Mouse (Mus musculus) erythroblast, adult 5-6 weeks (primary cell): Measurements from ENCODE around the gene Trio. TPM values are rescaled to one million over a fixed set of nuclear protein-coding genes. Genes with fewer than 3 reads are reported as not detected.
"Not testable (repeated sequence)": the region's sequence is repeated elsewhere in the genome, so short reads cannot be mapped to it uniquely, and the experiment has no call there.

Experiments used
- ATAC-seq: replicated peaks from 2 replicates; pipeline ENCODE4 v1.8.0; 2016; ENCODE audit warnings: moderate number of reproducible peaks, mild to moderate bottlenecking, moderate TSS enrichment, inconsistent platforms; ENCODE audit not compliant: poor library complexity, low FRiP score, severe bottlenecking
- total RNA-seq, 2 experiments: library from RNA; stranded (forward) in 1 of 2; stranded (reverse) in 1 of 2; fragments of 150-400 nt in 1 of 2; fragments of 200-764, 138-1000 nt in 1 of 2; gene quantifications; 2 replicates each; pipeline versions ENCODE4 v1.2.3 to v1.2.4; 2015 to 2017; ENCODE audit warnings: low replicate concordance in 2 of 2

Gene Trio
- total RNA-seq, 2 experiments from 2014 or later = 6.2 to 18.1 TPM

DNA sequence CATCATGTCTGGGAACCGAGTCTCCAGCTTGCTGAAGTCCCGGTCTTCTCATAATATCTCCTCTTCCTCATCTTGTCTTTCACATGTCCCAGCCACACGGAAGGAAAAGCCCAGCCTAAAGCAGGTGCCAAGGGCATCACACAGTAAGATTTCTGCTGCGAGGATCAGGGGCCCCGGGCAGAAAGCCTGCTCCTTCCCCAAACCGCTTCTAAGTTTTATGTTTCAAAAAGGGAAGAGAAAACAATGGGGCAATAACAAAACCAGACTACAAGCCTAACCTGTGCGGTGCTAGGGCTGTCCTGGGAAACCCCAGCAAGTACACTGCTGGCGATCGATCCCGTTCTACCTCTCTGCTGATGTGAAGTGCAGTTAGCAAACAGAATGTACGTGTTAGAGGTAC is 162.7 kb downstream of the Trio start:
- ATAC-seq = no peak

DNA sequence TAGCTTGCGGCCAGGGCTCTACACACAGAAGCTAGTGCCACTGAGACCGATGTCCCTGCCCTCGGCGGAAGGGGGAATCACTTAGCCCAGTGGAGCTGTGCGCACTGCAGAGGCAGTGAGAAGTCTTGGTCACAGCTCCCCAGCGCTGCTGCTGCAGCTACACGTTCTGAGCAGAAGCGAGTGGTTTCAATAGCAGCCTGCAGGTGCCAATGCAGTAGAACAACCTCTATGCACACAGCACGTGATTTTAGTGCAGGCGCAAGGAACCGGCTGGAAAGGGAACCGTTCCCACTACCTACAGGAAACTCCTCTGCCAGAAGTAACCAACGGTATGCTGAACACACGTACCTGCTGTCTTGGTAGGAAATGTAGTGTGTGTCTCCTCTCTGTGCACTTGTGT is 165.2 kb downstream of the Trio start:
- ATAC-seq = no peak

DNA sequence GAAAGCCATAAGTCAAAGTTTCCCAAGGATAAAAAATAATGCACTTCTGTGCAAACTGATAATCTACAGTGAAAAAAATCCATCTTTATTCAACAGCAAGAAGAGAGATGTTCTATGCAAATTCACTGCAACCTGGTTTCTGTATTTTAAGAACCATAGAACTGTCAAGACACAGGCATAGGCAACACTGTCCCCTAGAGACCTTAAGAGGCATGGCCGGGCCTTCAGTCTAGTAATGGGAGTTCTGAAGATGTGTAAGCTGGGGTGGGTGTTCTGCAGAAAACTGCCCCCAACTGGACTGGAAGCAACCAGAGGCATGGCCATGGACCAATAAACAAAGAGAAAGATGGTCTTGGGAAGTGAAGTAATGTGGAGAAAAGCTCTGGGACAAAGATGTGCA is 166.1 kb downstream of the Trio start:
- no peak for ATAC-seq

DNA sequence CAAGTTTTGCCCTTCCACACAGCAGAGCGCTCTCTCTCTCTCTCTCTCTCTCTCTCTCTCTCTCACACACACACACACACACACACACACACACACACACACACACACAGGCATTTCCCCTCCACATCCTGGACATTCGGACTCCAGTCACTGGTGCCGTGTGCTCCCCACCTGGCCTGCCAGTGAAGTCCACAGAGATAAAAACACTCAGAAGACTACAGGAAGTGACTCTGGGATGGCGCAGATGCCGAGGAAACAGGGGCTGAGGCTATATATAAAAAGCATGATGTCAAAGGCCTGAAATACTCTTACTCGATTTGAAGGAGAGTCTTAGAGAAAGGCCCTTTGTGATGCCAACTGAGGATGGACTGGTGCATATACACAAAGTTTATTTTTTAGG is 166.5 kb downstream of the Trio start:
- ATAC-seq = no peak

DNA sequence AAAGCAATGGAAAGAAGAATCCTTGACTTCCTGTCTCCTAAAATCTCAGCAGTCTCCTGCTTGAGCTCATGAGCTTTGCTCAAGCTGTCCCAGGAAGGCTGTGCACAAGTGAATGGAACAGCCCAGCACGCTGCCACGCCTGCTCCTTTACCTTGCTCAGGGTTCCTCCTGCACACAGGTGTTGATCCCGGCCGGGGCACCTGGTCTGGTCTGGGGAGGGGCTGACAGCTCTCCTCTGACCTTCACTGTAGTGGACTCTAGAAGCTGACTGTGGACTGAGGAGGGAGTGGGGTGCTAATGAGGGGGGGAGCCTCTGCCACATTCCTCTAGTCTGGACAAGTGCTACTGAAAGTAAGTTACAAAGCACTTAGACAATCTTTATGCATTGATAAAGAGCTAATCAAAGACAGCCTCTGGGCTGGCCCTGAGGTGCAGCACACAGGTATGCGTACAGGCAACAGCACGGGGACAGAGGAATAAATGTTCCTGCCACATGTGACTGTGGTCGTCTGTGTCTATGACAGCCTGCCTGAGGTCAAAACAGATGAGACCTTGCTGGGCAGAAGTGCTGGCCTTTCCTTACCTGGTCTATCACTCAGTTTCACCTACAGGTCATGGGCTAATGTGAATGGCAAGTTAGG is 167.3 kb downstream of the Trio start:
- no peak for ATAC-seq

DNA sequence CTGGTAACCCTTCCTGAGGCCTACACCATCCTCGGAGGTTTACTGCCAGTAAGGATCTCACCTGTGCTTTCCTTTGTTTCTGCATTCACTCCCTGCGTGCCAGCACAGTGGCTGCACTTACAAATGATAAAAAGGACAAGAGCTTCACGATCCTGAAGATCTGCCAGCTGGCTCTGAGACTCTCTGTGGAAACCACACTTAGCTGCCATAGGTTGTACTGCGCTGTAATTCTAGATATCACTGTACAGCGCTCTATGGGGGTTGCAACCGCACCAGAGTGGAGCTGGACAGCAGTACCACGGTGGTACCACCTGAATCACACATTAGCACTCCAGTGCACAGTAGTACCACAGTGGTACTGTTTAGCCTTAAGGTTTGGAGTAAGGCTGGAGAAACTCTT is 168.4 kb downstream of the Trio start:
- ATAC-seq = no peak

DNA sequence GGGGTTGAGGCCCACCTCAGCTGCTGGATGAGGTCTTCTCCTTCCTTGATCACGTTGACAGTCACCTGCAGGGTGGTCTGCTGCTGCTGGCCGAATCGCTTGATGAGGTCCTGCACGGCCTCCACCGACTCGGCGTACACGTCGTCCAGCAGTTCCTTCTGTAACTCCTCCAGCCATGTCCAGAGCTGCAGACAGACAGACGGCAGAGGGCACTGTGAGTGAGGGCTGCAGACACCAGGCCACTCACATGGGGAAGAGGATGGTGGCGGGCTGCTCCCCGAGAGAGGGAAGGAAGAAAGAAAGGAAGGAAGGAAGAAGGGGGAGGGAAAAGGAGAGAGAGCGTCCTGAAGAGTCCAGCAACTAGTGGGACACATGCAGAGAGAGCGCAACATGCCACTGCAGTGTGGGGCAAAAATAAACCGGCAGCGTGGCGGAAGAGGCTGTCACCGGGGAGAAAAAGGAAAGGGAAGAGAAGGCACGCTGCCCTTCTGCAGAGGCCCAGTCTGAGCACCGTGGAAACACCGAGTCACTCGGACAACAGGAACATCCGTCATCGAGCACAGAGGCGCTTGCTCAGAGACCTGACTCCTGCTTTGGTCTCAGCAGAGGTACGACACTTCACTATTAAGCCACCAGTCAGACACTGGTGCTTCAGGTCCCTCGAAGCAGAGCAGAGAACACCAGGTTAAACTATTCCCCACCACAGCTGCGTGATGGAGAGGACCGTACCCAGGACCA is 169.4 kb downstream of the Trio start:
- ATAC-seq = 0 out of 2 replicates have a peak, but pooled peaks have one; percentile 47

DNA sequence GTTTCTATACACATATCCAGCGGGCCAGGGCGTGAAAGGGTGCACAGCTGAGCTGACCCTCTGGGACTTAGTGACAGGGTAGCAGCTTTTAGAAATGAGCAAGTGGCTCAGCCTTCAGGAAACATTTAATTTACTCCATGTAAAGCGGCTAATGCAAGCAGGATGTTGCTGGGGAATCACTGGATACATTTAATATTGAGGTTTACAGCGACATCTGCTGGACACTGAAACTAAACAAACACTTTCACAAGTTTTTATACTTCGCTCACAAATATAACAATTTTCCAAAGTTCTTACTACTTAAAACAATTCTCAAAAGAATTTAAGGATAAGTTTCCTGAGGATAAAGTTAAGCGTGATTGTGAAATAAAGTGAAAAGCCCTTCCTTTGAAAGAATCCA is 174.3 kb downstream of the Trio start:
- no peak for ATAC-seq

DNA sequence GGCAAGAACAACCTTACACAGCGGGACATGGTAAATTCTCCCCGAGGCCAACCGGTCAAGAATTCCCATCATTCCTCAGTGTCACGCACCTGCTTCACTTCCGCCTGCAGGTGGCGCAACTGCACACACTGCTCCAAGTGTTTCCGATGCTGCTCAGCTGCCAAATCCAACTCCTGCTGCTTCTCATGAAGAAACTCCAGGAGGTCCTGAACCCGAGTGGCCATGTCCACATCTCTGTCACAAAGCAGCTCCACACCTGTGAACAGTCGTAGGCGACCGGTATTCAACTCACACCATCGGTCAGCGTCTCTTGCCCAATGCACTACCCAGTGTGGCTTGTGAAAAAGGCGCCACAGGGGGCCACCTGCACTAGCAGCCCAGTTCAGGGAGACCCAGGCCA is 174.7 kb downstream of the Trio start:
- ATAC-seq = 0 out of 2 replicates have a peak, but pooled peaks have one; percentile 17

DNA sequence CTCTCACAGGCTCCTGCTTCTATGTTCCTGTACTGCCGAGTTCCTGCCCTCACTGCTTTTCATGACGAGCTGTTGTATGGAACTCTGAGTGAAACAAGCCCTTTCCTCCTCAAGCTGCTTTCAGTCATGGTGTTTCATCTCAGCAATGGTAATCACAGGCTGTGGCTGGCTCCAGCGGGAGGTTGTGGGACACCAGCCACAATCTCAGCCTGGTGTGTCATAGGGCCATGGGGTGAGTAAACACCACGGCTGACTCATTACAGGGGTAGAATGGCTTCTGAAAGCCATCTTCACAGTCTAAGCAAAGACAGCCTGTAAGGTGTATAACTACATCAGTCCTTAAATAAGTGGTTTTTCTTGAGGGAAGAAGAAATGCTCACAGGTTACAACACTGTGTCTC is 175.7 kb downstream of the Trio start:
- no peak for ATAC-seq

DNA sequence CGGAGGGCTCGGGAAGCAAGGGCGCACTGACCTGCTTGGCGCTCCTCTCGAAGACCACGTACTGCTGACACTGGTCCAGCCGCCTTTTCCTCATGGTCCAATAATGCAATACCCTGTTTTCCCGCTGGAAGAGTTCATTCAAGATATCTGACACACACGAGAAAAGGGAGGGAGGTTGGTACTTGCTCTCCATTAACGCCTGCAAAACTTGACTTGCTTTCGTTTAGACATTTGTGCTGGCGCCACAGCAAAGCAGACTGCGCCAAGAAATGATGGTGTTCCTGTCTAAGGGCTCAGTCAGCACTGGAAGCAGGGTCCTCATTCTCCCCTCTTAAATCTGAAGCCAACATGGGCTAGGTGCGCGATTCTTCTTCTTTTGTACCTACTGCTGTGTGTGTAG is 184.0 kb downstream of the Trio start:
- no peak for ATAC-seq

DNA sequence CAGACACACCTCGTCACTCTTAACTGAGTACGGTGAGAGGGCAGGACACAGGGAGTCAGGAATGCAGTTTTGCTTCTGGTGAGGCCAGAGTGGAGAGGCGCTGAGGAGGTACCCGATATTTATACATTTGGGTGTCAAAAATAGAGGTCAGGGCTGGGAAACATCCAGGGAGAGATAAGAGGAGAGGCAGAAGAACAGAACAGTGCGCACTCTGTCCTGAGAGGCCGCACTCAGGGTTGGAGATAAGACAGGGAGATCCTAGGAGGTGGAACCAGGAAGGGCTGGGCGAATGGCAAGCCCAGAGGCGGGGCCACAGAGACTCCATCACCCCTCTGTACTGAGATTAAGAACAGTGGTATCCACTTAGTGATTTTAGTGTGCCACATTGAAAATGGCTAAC is 185.1 kb downstream of the Trio start:
- no peak for ATAC-seq

DNA sequence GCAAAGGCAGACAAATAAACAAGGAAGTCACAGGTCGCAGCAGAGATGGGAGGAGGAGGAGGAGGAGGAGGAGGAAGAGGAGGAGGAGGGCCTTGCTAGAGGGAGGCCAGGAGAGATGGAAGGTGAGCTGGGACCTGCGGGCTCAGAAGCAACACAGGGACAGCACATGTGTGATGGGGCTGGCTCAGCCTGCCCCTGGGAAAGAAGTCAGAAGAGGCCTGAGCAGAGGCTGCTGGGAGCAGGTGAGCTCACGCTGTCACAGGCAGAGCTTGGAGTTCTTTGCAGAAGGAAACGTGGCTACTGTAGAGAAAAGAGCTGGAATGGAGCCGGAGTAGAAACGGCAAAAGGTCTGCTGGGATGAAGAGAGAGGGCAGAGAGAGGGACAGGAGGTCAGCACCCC is 185.5 kb downstream of the Trio start:
- no peak for ATAC-seq

DNA sequence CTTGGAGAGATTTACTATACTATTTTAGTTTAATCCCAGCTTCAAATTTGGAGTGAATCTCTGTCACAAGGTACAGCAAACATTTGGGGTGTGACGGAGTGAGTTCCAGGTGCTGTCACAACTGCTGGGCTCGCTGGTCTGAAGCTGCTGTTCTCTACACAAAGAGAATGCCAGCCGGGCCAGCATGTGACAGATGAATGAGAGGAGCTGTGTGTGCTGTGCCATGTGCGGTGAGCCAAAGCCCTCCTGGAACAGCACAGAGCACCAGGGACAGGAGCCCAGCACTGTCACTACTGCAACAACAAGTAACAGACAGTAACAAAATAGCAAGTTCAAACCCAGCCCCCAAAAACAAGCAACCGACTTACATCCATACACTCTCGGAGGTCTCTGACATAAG is 194.0 kb downstream of the Trio start:
- no peak for ATAC-seq

DNA sequence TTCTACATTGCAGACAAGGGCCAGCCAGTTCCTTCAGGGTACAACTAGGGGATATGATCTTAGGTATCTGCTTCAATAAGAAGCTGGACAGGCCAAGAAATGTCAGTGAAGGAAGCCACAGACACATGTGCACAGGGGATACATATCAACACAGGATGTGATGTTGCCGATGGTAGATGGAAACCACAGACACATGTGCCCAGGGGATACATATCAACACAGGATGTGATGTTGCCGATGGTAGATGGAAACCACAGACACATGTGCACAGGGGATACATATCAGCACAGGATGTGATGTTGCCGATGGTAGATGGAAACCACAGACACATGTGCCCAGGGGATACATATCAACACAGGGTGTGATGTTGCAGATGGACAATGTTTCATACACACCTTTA is 197.8 kb downstream of the Trio start:
- ATAC-seq = not testable (repeated sequence)

DNA sequence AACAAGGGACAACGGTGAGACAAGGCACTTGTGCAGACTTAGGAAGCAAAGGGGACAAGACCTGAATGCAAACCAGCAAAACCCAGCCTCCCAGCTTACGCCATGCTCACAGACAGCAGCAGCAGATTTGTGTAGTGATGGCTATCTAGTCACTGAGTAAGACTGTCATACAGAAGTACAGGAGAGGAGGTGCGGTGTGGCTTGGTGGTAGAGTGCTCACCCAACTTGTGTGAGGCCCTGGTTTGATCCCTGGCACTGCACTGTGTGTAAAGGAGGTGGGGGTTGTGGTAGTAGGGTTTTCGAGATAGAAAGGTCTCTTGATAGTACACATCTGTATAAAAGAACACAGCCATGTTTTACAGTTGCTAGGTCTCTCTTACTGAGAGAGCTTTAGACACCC is 198.8 kb downstream of the Trio start:
- ATAC-seq = no peak

DNA sequence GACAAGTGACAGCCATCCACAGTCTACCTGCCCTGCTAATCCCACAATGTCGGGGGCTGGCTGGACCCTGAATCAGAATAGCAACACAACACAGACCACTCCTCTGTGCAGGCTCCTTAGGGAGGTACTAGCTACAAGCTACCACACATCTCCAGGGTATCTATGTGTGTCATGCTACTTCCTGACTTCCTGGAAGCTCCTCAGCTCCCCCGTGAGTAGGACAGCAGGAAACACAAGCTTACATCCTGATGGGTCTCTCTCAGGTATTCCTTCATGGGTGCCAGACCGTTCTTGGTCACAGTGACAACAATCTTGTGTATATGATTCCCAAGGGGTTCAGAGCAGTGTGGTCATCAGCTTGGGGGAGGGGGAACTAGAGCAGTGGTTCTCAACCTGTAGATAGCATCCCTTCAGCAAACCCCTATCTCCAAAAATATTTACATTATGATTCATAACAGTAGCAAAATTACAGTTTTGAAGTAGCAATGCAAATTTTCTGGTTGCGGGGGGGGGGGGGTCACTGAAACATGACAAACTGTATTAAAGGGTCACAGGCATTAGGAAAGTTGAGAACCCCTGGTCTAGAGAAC is 199.5 kb downstream of the Trio start:
- ATAC-seq = no peak

DNA sequence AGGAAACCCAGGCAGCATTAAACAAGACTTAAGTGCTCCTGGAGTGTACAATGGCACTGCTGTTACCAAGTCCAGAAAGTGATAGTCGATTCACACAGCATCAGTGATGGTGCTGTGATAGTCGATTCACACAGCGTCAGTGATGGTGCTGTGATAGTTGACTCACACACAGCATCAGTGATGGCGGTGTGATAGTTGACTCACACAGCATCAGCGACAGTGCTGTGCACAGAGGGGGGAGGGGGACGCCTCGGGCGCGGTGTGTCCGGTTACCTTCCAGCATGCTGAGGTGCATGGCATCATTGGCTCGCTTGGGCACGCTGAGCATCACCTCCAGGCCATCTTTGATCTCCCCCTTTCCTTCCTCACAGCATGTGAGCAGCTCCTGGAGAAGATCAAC is 200.3 kb downstream of the Trio start:
- ATAC-seq = no peak

DNA sequence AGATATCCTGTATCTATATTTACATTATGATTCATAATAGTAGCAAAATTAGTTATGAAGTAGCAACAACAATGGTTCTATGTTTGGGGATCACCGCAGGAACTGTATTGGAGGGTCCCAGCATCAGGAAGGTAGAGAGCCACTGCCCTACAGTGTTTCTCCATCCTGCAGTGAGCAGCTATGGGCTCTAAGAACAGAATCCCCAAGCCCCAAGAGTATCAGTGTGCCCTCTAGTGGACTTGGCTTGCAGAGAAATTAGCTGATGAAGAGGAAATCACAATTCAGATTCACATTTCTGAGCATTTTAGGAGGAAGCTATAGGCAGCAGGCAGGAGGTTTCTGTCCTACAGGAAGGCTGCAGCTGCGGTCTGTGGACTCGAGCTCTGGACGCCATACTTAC is 202.1 kb downstream of the Trio start:
- no peak for ATAC-seq

DNA sequence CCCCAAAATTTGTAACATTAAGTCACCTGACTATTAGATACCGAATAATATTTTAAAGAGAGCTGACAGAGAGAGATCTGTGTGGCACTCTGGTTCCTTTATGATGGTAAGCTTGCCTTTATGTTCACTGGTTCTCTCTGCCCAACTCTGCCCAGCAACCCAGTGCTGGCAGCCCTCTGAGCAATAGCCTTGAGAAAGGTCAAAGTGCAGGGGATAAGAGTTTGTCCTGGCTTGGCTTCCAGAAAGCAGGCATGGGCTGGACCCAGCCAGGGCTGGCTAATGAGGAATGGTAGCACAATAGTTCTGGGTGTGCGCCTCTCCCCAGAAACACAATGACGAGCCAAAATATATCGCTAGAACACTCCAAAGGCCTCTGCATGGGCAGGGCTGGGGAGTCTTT is 203.2 kb downstream of the Trio start:
- ATAC-seq = no peak

DNA sequence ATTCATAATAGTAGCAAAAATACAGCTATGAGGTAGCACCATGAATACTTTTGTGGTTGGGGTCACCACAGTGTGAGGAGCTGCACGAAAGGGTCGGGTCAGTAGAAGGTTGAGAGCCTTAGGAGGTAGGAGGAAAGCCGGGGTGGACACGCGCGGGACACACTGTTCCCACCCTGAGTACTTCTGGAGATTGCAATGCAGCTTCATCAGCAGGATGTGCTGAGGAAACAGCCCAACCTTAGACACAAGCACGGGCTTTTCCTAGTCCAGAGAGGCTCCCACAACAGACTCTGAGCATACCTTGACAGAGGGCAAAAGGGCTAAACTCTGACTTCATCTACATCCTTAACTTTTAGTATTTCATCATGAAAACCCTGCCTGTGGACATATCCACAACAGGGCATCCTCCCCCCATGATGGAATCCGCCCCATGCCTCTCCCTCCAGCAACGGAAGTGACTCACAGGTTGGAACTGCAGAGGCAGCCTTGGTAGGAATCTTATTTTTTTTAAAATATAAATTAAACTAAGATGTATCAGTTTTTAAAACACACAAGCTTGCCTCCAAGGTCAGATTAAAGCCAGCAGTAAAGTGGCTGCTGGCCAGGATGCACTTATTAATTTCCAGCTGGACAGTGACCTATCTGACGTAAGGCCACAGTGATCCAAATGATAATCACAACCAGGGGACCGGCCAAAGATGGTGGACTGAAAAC is 203.8 kb downstream of the Trio start:
- ATAC-seq = no peak
